Mouse (Mus musculus) ES-CJ7 (cell line): ENCODE measurements at regions not wholly inside any gene's neighbourhood (a gene's known extent, or its start where the extent isn't known, plus 50 kb on each side); places are given as distances from the start of the nearest gene placed in this dataset.

Source experiments
- DNase-seq: peaks from one replicate; pipeline ENCODE4 v3.0.0; 2011; ENCODE audit warnings: low read depth, low spot score

DNA sequence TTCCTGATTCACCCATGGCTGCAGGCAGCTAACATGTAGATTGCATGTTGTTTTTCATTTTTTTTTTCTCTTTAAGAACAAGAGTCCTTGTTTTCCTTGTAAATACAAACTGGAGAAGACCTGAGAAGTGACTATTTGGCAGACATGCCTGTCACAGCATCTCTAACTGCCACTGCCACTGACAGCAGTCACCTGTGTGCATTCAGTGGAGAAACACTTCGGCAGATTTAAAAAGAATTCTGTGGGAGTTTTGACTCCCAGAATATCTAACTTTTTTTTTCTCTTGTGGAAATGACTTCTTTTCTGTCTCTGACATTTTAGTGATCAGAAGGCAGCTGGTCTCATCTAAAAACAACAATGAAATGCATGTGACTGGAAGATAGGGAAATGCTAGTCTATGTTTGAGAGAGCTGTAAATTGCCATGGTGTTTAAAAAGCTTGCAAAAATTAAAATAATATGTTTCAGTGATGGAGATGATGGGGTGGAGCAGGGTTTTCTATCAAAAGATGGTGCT is 526.0 kb upstream of the Agtr1b start:
- no peak for DNase-seq

DNA sequence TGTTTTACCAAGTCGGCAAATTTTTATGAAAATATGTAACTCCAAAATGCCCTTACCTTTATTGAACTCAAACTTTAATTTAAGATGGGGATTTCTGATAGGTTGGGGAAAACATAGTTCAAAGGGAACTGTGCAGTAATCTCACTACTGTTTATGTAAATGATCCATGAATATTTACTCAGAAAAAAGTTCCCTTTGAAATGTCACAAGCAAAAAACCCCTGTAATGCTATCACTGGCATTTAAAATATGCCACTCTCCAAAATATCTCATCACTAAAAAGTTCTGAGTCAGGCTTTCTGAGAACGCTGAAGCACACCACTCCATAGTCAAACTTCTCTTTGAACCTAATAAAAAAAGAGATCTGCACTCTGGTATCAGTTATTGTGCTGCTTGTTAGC is 497.3 kb upstream of the Agtr1b start:
- no peak for DNase-seq

DNA sequence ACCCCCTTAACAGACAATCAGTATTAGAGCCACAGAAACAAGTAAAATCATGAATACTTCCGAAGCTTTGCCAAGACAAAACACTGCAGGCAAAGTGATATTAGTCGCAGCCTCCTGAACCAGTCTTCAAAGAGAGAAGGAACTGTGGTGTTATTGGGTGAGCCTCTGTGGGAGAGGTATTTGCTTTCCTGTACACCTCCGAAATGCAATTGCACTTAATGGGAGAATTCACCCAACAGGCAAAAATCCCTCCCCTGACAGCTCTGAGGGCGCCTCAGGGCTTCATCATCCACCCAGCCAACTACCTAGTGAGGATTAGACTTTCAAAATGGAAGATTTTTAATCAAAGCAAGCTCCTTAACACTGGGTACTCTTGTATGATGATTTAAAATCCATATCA is 464.1 kb upstream of the Agtr1b start:
- DNase-seq: no peak

DNA sequence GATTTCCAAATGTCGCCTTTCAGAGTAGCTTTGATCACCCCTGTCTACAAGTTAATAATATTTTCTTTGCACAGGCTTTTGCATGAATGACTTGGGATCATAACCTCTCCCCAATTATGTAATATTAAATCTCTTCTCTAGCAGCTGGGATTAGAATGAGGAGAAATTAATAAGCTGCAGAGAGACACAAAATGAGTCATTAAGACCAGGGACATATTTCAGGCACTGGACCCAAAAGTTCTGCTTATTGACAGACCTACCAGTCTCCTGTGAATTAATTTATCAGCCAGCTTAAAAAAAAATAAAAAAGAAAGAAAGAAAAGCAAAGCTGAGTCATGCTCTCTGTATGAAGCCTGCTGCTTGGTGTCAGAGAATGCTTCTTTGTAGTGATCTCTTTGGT is 462.4 kb upstream of the Agtr1b start:
- no peak for DNase-seq

DNA sequence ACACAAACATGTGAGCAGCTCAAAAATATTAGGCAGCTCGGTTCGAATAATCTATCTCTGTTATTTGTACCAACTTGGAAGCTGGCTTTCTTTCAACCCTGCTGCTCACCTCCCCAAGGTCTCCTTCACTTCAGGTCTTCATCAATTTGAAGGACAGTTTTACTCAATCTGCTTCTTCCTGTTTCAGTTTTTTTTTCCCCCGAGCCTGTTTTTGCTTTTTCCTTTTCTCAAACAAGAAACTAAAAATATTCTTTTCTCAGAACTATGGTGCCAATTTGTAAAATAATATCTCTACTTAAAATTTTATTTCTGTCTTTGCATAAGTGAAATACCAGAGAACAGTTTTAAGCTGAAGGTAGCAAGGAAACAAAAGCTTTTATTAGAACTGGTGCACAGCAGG is 461.8 kb upstream of the Agtr1b start:
- DNase-seq: no peak

DNA sequence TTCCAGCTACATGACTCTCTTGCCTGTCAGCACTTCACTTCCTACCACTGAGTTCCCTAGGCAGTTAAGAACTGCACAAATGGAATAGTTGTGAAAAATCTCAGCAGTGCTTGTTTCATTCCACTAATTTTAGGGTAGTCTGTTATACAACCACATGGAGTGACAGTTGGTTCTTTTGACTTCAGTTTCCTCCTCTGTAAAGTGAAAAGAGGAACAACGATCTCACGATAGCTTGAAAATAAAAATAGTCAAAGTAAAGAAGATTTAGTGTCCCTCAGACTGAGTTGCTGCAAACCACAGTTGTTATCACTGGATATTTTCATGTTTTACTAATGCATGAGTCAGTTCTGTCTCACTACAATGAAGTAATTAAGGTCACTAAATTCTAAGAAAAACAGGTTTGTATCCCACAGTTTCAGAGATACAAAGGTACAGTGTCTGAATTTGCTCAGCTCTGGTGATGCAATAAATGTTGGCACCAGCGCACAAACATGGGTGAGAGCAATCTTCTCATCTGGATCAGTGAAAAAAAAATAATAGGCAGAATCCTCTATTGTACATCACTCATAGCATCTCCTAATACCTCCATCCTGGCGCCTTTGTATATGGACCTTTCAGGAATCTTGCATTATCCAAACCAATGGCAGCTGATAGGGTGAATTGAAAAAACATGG is 458.8 kb upstream of the Agtr1b start:
- DNase-seq: no peak

DNA sequence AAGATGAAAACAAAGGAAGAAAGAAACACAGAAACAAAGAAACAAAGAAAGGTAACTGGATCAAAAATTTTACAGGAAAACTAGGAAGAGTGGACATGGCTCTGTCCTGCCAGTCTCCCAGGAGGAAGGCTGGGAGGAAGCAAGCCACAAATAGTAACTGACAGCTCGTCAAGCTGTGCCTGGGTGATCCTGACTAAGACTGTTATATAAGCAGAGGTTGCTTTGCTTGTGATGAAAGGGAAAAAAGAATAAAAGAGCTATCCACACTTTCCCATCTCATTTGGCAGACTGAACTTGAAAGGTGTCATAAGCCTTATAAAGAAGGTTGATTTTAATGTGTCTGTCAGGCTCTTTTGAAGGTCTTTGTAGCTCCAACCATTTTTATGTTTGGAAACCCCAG is 455.2 kb upstream of the Agtr1b start:
- DNase-seq: no peak

DNA sequence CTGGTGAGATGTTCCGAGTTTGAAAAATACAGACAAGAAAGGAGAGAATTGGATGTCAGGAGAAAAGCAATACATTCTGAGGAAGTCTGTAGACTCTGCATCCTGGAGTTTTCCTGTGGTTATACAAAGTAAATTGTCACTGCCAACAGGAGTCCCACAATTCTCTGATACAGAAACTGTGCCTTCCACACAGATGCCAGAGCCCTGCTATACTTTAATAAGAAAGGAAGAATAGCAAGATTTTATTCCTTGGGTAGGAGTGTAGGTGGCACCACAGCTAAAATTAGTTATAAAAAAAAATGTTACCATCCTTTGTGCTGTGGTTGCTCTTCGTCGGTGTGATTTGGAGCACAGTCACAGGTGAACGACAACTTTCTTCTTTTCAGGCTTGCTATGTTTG is 454.7 kb upstream of the Agtr1b start:
- no peak for DNase-seq

DNA sequence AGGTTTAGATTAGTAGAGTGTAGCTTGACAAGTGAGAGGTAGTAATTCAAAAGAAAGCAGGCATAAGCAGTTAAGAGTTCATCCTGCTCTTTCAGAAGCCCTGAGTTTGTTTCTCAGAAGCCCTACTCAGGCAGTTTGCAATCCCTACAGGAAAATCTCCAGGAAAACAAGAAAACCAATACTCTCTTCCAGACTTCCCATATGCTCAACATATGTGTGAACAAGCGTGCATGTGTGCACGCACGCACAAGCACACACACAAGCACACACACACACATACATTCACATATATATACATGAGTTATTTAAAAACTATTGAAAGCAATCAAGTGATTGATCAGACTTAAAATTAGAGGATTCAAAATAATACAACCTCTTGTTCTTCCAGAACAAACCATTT is 453.1 kb upstream of the Agtr1b start:
- DNase-seq: no peak

DNA sequence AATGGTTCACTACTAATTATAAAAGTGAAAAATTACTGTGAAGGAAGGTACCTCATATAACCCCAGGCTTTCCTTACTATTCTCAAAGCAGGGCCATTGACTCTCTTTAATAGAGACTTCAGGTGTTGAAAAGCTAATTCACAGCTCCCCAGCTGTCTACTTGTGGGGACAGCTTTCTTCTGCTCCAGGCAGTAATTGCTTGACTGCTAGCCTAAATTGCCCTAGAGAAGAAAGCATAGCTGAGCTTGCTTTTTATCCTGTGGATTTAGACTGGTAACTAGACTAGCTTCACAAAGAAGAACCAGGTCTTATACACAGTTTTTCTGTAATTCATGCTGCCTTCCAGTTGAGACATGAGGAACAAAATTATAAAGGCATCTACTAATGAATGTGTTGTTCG is 452.6 kb upstream of the Agtr1b start:
- DNase-seq: no peak

DNA sequence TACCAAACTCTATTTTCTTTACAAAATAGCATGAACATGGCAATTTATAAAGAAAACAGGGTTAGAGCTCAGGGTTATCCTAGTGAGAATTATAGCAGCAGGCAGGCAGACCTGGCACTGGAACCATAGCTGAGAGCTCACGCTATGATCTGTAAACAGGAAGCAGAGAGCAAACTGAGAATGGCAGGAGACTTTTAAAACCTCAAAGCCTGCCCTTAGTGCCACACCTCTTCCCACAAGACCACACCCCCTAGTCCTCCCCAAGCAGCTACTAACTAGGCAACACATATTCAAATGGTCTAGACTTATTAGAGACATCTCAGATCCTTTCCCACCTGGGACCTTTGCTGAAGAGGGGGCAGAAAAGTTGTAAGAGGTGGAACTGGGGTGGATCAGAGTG is 449.6 kb upstream of the Agtr1b start:
- no peak for DNase-seq

DNA sequence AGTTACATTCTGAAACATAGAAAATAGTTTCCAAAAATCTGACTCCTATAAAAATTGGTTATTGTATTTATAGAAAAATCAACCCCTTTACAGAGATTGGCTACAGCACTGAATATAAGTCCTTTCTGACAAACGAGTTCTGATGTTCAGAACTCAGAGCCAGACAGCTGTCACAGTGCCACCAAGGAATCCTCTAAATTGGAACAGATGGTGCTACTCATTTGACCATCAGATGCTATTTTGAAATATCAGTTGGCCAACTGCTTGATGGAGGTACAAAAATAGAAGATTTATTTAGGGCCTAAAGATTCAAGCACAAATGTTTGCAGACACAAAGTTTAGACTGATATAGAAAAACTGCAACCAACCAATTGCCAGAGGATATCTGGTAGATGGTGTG is 427.3 kb upstream of the Agtr1b start:
- DNase-seq: no peak

DNA sequence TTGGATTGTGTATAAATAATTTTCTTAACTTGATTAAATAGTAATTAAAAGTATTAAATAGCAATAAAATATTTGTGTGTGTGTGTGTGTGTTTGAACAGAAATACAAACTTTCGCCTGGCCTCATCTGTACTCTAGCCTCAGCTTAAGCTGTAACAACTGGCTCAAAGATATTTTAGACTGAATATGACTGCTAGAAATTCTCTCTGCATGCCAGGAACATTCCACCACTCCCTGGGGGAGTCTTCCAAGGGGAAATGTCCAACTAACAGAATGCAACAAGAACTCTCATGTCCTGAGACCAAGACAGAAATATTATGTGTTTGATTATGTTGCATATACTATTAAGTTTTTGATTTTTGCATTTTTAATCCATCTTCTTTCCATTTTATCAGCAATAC is 425.5 kb upstream of the Agtr1b start:
- DNase-seq: no peak

DNA sequence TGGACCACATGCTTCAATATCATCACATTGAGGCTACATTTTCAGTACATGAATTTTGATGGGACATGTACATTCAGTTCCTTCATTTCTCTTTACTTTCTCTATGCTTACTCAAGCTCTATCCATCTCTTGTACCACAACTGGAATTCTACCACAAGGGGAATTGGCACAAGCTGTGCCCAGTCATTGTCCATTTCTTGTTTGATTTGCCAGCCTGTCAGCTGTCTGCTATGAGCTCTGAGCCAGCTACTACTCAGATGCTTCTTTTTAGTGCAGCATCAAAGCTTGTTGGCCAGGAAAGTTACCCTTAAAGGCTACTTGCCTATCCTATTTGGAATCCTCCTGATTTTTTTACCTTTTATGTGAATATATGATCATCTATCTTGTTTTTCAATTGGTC is 410.9 kb upstream of the Agtr1b start:
- no peak for DNase-seq

DNA sequence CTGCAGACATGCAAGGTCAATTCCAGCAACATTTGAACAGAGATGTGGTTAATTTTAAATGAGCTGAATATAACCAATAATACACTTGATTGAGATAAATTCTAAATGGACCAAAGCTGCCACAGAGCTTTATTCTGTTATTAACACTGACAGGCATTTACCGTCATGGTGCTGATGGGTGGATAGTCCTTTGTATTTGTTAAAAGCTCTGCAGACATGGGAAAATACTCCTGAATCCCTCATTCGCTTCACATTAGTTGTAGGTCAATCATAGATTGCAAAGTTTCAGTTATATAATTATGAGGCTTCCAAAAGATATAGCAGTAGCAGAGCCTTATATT is 410.0 kb upstream of the Agtr1b start:
- no peak for DNase-seq

DNA sequence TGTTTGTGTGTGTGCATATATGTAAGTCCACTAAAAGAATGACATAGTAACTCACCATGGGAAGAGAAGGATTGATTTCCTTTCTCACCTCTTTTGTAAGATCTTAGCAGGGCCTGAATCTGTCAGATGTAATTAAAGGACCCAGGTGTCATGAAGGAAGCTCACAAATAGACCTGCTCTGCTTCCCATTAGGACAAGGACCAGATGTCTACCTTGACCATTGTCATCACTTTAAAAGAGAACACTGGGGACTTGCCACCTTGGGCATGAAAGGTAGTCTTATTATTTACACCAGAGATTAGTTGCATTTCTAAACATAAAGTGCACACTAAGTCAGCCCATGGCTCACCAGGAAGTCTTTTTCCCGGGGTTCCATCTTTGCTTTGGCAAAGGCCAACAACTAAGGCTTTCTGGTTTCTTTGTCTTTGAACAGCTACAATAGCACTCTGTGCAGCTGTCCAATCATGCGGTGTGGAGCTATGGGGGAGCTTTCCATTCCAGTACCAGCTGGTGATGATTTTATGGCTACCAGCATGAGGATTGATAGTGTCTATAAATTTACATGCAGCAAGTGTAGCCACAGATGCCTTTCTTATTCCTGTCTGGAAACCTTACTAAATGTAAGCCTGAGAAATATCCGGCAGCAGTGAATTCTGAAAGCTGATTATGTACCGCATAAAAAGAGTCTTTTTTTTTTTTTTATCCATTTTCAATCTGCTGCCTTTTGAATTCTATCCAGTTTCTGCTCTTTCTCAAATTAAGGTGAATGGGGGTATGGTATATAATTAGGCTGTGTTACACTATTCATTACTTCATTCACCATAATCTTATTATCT is 409.4 kb upstream of the Agtr1b start:
- no peak for DNase-seq

DNA sequence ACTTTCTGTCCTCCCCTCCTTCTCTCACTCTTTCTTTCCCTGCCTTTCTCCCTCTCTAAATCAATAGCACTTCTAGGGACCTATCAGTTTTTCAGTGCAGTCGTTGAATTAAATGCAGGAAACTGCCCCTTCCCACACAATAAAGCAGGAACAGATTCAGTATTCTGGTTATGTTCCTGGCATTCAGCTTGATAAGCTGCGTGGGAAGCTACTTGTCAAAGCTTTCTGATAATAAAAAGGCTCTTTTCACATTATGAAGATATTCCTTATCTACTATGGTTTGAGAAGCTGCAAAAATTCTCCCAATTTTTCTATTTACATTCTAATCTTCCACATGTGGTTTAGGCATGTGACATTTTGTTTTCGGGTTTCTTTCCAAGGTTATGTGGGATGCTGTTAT is 367.3 kb upstream of the Agtr1b start:
- DNase-seq: no peak

DNA sequence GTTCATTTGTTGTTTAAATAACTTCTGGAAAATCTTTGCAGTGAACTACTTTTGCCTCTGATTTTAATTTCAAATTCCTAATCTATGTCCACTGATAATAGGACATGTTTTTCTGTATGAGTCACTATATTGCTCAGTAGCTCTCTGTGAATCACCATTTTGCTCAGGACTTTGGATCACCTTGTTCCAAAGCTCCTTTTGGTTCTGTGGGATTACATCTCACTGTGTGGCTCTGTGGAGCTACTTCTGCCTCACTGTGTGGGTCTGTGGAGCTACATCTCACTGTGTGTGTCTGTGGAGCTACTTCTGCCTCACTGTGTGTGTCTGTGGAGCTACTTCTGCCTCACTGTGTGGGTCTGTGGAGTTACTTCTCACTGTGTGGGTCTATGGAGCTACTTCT is 365.0 kb upstream of the Agtr1b start:
- no peak for DNase-seq

DNA sequence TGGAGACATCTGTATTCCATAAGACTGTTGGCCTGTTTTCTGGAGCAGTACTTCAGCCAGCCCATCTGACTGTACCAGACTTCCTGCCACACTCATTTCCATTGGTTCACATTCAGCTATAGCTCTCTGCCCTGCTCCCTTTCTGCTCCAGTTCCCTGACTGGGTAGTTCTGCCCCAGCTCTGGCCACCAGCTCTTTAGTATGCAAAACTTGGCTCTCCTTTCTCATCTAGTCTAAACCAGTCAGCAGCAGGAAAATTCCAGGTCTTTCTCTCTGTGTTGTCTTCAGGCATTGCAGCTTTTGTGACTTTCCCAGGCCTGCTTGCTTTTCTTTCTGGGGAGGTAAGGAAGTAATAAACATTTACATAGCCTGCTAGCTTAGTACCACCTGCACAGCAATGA is 363.5 kb upstream of the Agtr1b start:
- DNase-seq: peak; percentile 82

DNA sequence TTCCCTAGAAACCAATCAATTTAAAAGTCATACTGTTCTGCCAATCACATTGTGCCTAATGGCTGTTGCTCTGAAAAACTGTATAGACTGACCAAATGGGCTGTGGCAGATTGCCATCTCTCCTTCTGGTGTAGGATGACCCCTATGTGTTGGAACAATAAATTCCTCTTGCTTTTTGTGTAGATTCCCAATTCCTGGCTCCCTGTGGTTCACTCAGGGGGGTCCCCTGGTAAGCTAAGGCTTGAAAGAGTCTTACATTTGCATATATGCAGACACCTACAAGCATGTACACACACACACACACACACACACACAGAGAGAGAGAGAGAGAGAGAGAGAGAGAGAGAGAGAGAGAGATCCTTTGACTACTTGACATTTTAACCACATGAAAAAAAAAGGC is 362.8 kb upstream of the Agtr1b start:
- DNase-seq: peak; percentile 39

DNA sequence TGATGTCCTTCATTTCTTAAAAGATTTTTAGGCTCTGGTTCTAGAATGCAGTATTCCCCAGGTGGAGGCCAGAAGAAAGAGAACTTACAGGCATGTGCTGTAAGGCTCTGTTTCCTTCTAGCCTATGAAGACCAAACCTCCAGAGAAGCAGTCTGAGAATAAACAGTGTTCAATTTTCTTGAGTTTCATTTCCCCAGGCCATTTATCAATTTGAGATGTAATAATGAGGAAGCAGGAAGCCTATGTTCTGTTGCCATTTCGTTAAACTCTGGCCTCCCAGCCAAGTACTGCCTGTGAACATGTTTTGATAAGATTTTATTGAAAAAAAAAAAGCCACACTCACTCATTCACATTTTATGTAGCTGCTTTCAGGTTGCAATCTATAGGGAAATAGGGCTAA is 347.7 kb upstream of the Agtr1b start:
- DNase-seq: no peak

DNA sequence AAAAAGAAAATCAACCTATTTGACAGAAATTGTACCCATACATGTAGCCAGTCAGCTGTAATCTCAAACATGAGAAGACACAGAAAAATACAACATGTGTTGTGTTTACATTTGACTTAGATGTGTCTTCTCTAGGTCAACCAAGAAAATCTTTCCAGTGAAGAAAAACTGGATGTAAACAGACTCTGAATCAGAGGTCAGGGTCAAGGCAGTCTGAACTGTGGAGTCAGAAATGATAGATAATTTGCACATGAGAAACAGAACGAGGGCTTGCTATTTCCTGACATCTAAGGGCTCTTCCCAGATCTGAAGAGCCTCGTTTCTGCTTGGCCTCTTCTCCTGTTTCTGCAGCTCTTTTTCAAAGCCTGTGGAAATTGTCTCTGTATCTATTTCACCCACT is 342.7 kb upstream of the Agtr1b start:
- no peak for DNase-seq

DNA sequence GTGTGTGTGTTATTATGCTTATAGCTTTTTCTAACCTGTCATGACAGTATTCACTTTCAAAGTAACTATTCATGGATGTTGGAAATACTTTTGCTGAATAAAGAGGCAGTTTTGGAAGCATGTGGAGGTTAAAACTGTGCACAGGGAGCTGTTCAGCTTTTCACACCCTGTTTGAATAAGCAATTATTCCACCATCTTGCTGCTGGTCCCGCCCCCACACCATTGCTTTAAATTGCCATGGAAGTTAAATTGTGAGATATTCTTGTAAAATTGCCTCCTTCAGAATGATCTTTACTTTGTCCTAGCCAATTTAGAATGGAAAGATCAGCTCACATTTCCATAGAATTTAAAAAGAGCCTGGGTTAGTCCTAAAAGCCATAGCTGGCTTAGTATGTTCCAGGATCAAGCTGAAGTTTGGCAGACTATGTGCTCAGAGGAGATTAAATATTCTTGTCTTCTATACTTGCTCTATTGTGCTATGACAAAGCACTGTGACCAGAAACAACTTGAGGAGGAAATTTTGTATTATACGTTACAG is 328.4 kb upstream of the Agtr1b start:
- no peak for DNase-seq
